Mouse (Mus musculus) spleen, postnatal 36 days (tissue): ENCODE results near the gene Mknk1.

Experiments used
- DNase-seq, 2 experiments: peaks; one replicate each; pipeline ENCODE4 v3.0.0; 2022; ENCODE audit warnings: low spot score in 2 of 2, mixed read lengths in 1 of 2

The Mknk1 gene

GRCm38 (mm10) chr4:115838696-115839641, at the start of gene Mknk1:
Mknk1 (plus strand) TSS chr4:115839198.
- peak; percentile 94 to 96 for DNase-seq

DNA sequence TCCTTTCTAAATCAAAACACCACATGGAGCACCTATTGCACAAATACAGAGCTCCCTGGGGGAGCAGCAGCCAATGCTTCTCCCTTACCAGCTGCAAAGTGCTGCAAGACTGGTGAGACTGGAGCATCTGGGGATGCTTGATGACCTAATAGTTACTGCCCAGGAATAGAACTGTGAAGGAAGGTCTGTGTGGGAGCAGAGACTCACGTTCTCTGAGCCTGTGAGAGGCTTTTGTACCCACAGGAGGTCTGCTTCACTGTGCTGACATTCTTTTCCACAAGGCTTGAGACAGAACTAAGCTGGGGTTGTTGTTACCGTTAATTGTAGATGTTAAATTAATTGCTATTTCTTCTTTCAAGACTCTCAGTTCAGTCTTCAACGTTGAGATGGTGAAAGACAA, 48.1 kb upstream of the Mknk1 start:
- DNase-seq: no peak

DNA sequence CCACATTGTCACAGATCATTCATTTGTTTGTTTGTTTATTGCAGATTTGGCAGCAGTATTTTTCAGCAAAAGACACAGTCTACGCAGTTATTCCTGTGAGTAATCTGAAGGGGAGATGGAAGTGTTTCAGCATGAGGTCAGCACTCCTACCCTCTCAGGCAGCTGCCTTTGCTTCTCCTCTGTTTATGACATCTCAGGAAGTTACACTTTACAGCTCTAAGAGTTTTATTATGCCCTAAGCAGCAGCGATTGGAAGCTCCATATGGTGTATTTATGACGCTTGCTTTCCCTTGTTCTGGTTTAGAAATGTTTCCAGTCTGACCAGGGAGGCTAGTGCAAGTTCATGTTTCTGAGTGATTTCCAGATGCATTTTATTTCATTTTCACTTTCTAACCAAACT, 43.6 kb upstream of the Mknk1 start:
- no peak for DNase-seq

- no peak for DNase-seq
Observed at GRCm38 (mm10) chr4:115799981-115800380, 39.0 kb upstream of the Mknk1 start.

- DNase-seq: no peak
Observed at GRCm38 (mm10) chr4:115812326-115812725, 26.7 kb upstream of the Mknk1 start.

DNA sequence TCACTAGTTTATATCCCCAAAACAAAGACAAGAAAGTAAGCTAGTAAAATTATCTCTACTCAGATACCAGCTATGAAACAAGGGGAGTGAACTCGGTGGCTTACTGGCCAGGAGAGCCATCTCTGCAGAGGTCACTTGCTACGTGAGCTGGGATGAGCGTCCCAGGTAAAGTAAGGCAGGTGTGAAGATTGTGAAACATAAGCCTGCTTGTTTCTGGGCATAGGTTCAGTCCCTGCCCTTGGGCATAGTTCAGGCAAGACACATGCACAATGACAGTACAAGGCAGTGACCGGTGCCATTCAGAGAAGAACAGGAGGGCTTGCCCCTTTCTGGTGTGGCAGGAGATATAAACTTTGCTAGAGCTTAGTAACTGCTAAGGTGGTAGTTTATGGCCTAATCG, 23.4 kb upstream of the Mknk1 start:
- no peak for DNase-seq

DNA sequence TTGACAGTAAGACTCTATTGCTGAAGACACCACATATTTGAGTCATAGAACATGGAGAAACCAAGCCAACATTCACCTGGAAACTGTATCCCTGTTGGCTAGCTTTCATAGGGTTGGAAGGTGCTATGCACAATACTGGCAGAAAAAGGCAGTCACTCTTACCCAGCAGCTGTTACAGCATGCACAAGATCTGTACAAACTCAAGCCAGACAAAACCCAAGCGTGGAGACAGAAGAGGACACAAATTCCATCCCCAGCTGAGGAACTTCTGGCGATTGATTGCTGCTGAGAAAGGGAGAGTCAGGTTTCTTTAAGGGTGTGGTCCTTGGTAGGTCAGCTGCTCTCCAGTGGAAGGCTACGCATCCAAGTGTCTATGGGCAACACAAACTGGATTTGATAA, 18.8 kb upstream of the Mknk1 start:
- DNase-seq: no peak

- DNase-seq: no peak
Observed at GRCm38 (mm10) chr4:115820944-115821343, 18.1 kb upstream of the Mknk1 start.

DNA sequence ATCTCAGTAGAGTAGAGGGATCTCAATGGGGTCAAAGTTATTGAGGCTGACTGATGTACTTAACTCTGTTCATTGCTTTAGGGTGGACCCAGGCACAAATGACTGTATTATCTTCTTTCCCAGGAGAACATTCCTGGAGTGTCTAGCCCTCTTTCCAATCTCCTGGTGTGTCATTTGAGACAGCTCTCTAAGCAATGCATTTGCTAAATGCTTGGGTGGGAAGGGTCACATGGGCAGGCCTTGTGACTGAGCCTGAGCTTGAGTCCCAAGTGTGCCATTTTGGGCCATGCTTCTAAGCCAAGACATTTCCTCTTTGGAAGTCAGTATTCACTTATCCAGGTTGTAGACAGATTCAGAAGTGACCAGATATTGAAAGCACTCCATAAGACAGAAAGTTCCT, 17.6 kb upstream of the Mknk1 start:
- DNase-seq: no peak

GRCm38 (mm10) chr4:115821928-115822327, 17.1 kb upstream of the Mknk1 start:
- no peak for DNase-seq

DNA sequence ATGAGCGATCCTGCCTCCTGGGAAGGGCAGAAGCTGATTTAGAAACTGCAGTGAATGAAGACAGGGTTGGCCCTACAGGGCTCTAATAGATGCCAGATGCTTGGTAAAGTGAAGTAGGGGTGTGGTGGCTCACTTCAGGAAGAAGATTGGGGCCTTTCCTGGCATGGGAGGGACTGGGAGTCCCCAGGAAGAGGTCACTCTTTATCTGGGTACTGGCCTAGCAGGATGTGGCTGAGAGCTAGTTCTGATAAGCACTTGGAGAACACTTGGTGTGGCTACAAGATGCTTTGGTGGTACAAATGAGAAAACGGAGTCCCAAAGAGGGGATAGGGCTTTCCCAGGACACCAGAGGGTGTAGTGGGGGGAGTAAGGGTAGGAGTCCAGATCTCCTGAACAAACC, 14.8 kb upstream of the Mknk1 start:
- no peak for DNase-seq

GRCm38 (mm10) chr4:115825271-115825670, 13.7 kb upstream of the Mknk1 start:
- no peak for DNase-seq

DNA sequence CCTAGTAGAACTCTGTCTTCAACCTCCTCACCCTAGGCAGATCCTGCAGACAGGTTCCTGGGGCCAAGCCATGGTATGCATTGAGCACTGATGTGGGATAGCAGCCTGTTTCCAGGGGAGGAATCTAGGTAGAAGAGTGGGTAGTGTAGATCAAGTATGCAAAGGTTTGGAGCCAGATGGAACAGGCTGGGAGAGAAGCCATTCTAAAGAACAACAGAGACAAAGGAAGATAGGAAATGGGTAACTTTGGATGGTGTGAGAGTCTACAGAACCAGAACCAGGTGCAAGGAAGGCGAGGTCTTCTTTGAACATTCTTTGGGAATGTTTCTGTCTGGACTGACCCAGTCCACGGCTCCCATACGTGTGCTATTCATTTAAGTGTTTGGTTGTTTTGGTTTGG, 11.9 kb upstream of the Mknk1 start:
- DNase-seq: no peak

GRCm38 (mm10) chr4:115827535-115827887, 11.5 kb upstream of the Mknk1 start:
- no peak for DNase-seq

GRCm38 (mm10) chr4:115827888-115828571, 11.0 kb upstream of the Mknk1 start, which contains the start of gene Mob3c:
Mob3c (plus strand) TSS chr4:115828092.
- DNase-seq: peak; percentile 73 to 75

DNA sequence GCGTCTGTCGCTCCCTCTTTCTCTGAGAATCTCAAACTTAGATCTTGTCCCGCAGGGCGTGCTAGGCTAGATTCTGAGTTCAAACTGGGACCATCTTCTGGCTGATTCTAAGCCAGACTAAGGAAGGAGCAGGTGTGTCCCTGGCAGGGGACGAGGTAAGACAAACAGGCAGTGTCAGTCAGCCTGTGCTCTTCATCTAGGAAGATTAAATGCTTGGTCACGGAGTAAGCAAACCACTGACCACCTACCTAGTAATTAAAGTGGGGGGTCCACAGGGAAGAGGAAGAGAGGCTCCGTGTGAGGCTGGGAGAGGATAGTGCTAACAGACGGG, 10.5 kb upstream of the Mknk1 start:
- DNase-seq: no peak

DNA sequence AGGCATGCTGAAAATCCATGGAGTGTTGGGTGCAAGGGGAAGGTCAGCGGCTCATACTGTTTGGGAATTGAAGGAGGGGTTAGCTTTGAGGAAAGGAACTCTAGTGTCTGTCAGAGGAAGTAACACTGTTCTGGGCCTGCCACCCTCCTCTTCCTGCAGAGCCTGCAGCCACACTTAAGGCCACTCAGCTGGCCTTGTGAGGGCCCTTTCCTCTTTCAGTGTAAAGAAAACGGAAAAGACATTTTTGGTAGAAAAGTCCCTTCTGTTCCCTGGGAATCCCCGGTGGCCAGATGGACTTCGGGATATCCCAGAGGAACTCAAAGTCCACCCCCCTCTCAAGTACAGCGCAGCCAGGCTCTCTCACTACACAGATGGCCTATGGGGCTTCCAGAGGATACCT, 8.5 kb upstream of the Mknk1 start:
- no peak for DNase-seq

- DNase-seq: no peak
Observed at GRCm38 (mm10) chr4:115831221-115831620, 7.8 kb upstream of the Mknk1 start.

- no peak for DNase-seq
Observed at GRCm38 (mm10) chr4:115832040-115832439, 7.0 kb upstream of the Mknk1 start.

DNA sequence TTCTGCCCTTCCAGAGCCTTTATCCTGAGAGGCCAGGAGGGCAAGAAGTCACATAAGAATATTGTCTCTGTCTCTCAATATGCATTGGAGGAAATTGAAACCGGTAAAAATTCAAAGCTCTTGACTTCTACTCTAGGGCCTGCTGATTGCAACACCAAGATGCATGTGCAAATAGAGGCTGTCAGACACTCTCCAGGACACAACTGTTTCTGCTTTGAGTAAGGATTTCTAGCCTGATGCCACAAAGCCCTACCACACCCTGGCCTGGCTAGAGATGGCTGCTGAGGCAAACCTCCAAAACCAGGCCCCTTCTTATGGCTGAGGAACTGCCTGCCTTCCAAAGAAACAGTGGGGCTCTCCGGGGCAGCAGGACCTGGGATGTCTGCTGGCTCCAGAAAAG, 3.4 kb upstream of the Mknk1 start:
- no peak for DNase-seq

- peak in 1 of 2 experiments; percentile 33 for DNase-seq
Observed at GRCm38 (mm10) chr4:115838196-115838595, 802 bp upstream of the Mknk1 start.

GRCm38 (mm10) chr4:115839956-115840355, 958 bp downstream of the Mknk1 start:
- no peak for DNase-seq

DNA sequence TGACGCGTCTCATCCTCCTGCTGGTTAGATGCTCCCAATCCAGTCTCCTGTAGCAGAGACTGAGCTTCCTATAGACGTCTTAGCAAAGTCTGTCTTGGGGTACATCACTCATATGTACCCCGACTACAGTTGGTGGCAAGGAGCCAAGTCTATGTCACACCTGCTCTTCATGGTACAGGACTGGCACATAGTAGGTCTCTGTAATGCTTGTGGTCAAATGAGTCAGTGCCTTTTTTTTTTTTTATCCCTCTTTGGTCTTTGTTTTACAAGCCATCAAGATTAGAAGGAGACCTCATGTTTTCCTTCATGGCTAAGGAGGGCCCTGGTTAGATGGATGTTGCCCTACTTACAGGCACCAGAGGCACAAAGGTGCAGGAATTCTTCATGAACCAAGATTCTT, 1.8 kb downstream of the Mknk1 start:
- no peak for DNase-seq
